Mouse (Mus musculus) 3T3-L1 (cell line): ENCODE results near the gene Camk2n1.

Experiments
- DNase-seq: peaks from one replicate; pipeline ENCODE4 v3.0.0-alpha.2; 2015; ENCODE audit warnings: low read depth, low spot score

Camk2n1 gene

DNA sequence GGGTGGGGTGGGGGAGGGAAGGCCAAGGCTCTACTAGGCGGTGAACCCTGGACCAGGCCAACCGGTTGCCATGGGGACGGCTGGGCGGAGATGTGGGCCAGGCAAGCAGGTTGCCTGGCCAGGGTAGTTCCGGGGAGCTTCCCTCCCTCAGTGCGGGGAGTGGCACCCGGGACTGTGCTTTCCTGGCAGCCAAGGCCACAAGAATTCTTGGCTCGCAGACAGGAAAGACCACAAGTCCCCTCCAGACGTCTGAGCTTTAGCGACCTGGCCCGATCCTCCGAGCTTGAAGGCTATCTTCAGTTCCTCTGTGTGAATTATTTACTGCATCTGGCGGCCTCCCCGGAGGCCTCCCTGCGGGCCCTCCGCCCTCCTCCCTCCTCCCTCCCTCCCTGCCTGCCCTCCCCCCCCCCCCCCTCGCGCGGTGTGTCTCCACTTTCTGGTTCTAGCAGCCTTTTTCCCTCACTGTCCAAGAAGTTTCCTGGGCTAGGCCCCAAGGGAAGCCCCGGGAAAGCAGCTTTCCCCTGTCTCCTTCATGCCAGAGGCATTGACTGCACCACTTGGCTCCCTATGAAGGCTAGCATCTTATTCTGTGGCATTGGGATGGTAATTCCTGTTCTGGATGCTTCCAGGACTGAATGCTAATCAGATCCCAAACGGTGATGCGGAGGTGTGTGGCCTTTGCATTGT, 10.7 kb downstream of the Camk2n1 start:
- peak; percentile 81 for DNase-seq

GRCm38 (mm10) chr4:138465446-138465845, 11.3 kb downstream of the Camk2n1 start:
- no peak for DNase-seq

DNA sequence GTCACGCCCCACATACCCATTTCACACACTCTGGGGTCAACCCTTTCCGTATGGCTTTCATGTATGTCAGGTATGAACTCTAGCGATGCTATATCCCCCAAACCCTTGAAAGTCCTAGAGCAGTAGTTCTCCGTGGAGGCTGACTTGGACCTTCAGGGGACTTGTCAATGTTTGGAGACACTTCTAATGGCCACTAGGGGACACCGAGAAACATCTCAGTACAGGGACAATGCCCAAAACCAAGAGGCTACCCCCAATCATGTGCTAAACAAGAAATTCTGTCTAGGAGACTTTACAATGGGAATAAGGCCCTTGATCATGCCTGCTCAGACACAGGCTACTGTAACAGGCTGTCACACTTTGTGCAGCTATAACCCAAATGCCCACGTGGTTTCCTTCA, 12.6 kb downstream of the Camk2n1 start:
- no peak for DNase-seq

- no peak for DNase-seq
These were observed 13.3 kb downstream of the Camk2n1 start for GRCm38 (mm10) chr4:138467451-138467850.

- DNase-seq: no peak
These were observed 15.0 kb downstream of the Camk2n1 start for GRCm38 (mm10) chr4:138469080-138469479.

DNA sequence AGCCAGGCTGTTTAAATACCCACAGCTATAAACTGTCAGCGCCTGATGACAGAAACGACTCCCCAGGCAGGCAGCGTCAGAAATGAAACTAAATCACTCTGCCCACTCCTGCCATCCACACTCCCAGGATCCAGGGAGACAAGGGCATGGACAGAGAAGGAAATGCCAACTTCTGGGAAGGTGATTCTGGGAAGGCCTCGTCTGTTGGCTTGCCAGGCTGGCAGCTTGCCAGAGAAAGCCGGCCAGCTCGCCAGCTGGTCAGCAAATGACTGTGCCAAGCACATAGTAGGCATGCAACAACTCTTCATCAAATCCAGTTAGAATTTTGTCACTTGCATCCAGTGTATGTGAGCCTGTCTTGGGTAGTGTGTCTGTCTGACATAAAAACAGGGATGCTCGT, 17.1 kb downstream of the Camk2n1 start:
- DNase-seq: no peak

DNA sequence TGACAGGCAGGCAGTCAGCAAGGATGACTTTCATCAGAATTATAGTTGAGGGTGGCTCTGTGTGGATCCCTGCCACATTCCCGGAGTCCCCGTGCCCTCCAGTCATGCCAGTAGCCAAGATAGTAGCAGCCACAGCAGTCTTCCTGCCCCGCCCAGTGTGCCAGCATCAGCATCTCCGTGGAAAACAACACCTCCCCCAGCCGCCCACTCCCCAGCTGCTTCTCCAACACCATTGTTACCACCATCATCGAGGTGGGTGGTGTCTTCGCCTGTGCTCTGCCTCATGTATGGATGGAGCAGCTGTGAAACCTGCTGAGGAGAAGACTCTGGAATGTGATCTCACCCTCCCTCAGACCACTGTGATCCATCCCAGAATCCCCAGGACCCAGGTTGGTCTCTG, 25.5 kb downstream of the Camk2n1 start:
- DNase-seq: no peak

DNA sequence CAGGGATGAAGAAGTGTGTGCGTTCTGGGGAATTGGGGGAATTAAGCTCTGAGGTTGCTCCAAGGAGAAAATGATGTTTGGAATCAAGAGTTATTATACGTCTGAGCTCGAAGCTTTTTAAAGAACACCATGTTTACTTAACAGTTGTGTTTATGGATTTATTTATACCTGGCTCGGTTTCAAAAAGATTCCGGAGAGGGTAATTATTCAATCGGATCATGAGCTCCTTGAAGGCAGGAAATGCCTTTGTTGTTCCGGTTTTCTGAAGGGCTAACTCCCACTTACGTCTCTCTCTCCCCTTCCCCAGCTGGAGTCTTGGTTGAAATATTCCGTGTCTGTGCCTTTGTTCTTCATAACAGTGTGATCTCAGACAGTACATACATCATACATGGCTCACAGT, 26.8 kb downstream of the Camk2n1 start:
- DNase-seq: no peak

- no peak for DNase-seq
These were observed 28.6 kb downstream of the Camk2n1 start for GRCm38 (mm10) chr4:138482721-138483120.

- DNase-seq: no peak
These were observed 34.1 kb downstream of the Camk2n1 start for GRCm38 (mm10) chr4:138488241-138488640.

GRCm38 (mm10) chr4:138491088-138491487, 37.0 kb downstream of the Camk2n1 start:
- DNase-seq: no peak

GRCm38 (mm10) chr4:138493161-138494001, 39.3 kb downstream of the Camk2n1 start:
- DNase-seq: peak; percentile 92

DNA sequence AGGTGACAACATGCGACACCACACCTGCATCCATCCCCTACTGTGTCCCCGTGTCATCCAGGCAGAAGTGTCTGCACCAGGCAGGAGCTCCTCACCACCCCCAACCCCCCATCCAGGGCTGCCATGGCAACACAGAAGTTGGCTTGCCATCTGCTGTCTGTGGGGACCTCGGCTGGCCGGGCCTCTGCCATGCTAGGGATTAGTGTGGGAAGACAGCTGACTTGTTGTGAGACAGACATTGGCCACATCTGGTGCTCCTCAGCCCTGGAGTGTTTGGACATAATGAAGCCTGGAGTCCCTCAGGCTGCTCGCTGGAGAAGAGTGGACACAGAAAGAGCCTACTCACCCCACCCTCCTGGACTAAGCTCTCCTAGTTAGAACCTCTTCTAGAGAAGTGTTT, 40.8 kb downstream of the Camk2n1 start:
- DNase-seq: no peak

DNA sequence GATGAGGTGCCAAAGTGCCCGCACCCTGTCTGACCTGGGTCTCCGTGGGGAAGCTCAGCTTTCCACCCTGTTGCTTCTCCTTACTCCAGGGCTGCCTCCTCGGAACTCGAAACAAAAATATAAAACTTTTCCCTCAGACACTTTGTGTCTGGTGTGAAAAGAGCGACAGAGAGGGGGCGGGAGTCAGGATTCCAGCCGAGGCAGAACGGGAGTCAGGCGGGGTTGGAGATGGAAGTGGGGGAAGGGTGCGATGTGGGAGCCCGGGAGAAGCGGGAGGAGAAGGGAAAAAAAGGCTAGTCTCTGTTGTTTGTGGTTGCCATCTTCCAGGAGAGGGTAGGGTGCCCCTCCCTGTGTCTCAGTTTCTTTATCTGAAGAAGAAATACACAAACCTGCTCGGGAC, 41.7 kb downstream of the Camk2n1 start:
- no peak for DNase-seq

- no peak for DNase-seq
These were observed 42.8 kb downstream of the Camk2n1 start for GRCm38 (mm10) chr4:138496746-138497520.

DNA sequence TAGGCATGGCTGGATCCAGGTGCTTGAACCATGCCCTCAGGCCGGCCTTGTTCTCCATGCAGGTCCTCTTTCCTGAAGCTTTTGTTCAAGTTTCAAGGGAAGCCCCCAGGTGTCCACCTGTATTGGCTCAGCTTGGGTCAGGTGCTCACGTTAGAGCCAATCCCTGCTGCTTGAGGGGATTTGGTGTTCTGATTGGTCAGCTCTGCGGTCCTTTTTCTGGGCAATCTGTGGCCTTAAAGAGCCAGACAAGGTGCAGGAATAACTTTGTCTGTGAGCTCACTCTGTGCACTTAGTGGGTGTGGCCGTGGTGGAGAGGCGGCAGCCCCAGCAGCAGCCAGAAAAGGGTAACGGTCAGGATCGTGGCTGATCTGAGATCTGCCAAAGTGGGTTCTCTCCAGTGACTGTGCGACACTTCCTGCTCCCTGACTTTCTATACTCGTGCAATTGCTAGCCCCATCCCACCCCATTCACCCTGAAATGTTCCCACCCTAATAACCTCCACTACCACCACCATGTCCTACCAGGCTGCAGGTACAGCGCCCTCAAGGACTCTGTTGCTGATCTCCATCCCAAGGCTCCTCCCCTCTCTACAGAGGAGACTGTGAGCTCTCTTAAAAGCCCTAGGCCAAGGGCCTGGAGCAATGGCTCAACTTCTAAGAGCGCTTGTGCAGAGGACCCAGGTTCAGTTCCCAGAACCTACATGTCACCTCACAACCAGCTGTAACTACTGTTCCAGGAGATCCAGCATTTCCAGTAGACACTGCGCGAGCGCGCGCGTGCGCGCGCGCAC, 45.9 kb downstream of the Camk2n1 start:
- DNase-seq: no peak

DNA sequence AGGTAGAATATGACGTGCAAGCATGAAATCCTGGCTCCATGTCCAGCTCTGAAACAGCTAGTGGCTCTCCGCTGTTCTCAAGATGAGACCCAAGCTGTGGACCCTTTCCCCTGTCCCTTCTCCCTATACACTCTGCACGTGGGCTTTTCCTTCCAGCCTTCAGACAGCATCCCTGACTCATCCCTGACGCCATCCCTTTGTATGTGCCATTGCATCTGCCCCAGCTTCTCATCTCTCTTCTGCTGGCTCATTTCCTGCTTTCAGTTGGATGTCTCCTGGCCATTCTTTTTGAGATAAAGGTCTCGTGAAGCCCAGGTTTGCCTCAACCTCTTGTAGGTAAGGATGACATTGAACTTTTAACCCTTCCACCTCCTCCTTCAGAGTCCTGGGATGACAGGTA, 46.9 kb downstream of the Camk2n1 start:
- DNase-seq: no peak

- DNase-seq: no peak
These were observed 50.6 kb downstream of the Camk2n1 start for GRCm38 (mm10) chr4:138504632-138505101.

GRCm38 (mm10) chr4:138505171-138505870, 51.2 kb downstream of the Camk2n1 start:
- DNase-seq: no peak

- no peak for DNase-seq
These were observed 53.8 kb downstream of the Camk2n1 start for GRCm38 (mm10) chr4:138507903-138508302.
